Mouse (Mus musculus) E14TG2a.4 (cell line): ENCODE measurements at regions not wholly inside any gene's neighbourhood (a gene's known extent, or its start where the extent isn't known, plus 50 kb on each side); places are given as distances from the start of the nearest gene placed in this dataset.

Experiments used
- H3K27me3 ChIP-seq: 2 replicates; pipeline ENCODE4 v1.6.1; 2014; ENCODE audit warnings: low read length, control low read depth; ENCODE audit not compliant: insufficient read depth
- H3K36me3 ChIP-seq: 2 replicates; pipeline ENCODE4 v1.6.1; 2014; ENCODE audit warnings: low read length, control low read depth; ENCODE audit not compliant: insufficient read depth
- H3K4me1 ChIP-seq: replicated peaks from 2 replicates; pipeline ENCODE4 v1.6.1; 2014; ENCODE audit warnings: low read depth, low read length, control low read depth
- H3K4me3 ChIP-seq: replicated peaks from 2 replicates; pipeline ENCODE4 v1.5.1; 2014; ENCODE audit warnings: mild to moderate bottlenecking, low read length
- H3K9me3 ChIP-seq: 2 replicates; pipeline ENCODE4 v1.6.1; 2014; ENCODE audit warnings: low read length, control low read depth
- CTCF ChIP-seq: conservative IDR thresholded peaks from 2 replicates; pipeline ENCODE4 v1.5.1; 2014; ENCODE audit warnings: low read length
- NANOG ChIP-seq: IDR thresholded peaks from 2 replicates; pipeline ENCODE4 v1.6.1; 2014; ENCODE audit warnings: borderline replicate concordance, low read length, mixed read lengths
- POU5F1 ChIP-seq: IDR thresholded peaks from 2 replicates; pipeline ENCODE4 v1.6.1; 2014; ENCODE audit warnings: low read length, borderline replicate concordance

GRCm38 (mm10) chr2:57496315-57496954 is 259.0 kb downstream of the Gpd2 start:
- TF ChIP-seq NANOG (no peak), POU5F1 (no peak), CTCF (no peak)
- Histone ChIP-seq H3K4me3 (no peak overlapping the region), H3K9me3 (no peaks in the 10 kb centered on the region), H3K27me3 (no peaks in the 10 kb centered on the region), H3K36me3 (no peaks in the 10 kb centered on the region), H3K4me1 (no peaks in the 10 kb centered on the region)

DNA sequence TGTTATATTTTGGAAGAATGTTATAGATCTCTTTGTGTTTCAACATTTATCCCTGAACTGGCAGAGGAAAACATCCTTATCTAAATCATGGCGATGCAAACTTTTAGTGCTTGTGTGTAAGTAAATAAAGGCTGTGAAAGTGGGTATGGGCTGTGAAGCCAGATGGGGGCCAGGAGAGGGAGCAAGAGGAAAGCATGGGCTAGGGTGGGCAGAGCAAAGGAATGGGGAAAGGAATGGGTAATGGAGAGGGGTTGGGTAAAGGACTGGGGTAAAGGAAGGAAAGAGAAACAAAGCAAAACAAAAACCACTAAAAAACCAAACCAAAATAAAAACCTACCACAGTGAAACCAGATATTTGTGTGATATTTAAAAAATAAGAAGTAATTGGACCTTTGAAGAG is 260.5 kb downstream of the Gpd2 start:
- Histone ChIP-seq H3K4me1 (no peaks in the 10 kb centered on the region), H3K36me3 (no peaks in the 10 kb centered on the region), H3K27me3 (no peaks in the 10 kb centered on the region), H3K4me3 (no peak overlapping the region), H3K9me3 (no peaks in the 10 kb centered on the region)
- no peak for TF ChIP-seq POU5F1
- no peak for TF ChIP-seq CTCF
- TF ChIP-seq NANOG: no peak

- Histone ChIP-seq H3K36me3 (no peaks in the 10 kb centered on the region), H3K27me3 (no peaks in the 10 kb centered on the region)
- TF ChIP-seq CTCF (no peak), POU5F1 (no peak), NANOG (no peak)
Observed at GRCm38 (mm10) chr2:57504678-57505077, 267.2 kb downstream of the Gpd2 start.

GRCm38 (mm10) chr2:57522465-57522864 is 285.0 kb downstream of the Gpd2 start:
- TF ChIP-seq NANOG (no peak), POU5F1 (no peak), CTCF (no peak)
- Histone ChIP-seq H3K4me3 (no peak overlapping the region), H3K9me3 (no peaks in the 10 kb centered on the region), H3K4me1 (no peaks in the 10 kb centered on the region), H3K27me3 (no peaks in the 10 kb centered on the region), H3K36me3 (no peaks in the 10 kb centered on the region)

More at GRCm38 (mm10) chr2:57504678-57505077, 267.2 kb downstream of the Gpd2 start:
- Histone ChIP-seq H3K9me3 (no peaks in the 10 kb centered on the region), H3K4me3 (no peak overlapping the region), H3K4me1 (no peaks in the 10 kb centered on the region)

DNA sequence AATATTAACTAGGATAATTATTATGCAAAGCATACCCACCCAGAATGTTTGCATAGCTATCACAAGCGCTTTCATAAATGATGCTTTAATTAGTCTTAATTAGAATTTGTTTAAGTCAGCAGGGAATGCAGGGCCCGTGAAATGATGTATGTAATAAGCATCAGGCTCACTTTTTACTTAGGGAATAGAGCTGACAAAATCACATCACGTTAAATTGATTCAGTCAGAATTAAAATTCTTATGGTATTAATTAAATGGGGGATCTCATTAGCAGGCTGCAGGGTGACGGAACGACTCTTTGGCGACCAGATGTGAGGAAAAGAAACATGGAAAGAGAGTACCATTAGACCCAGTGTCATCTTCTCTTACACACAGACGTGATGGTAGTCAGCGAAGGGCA is 285.5 kb downstream of the Gpd2 start:
- Histone ChIP-seq H3K4me3 (no peak overlapping the region), H3K27me3 (no peaks in the 10 kb centered on the region)
- TF ChIP-seq POU5F1 (no peak), CTCF (no peak), NANOG (no peak)

GRCm38 (mm10) chr2:57527966-57528365 is 290.5 kb downstream of the Gpd2 start:
- Histone ChIP-seq H3K36me3 (no peaks in the 10 kb centered on the region), H3K4me1 (no peaks in the 10 kb centered on the region), H3K4me3 (no peak overlapping the region), H3K9me3 (no peaks in the 10 kb centered on the region), H3K27me3 (no peaks in the 10 kb centered on the region)
- TF ChIP-seq POU5F1 (no peak), NANOG (no peak), CTCF (no peak)

More for the DNA sequence above, 285.5 kb downstream of the Gpd2 start:
- Histone ChIP-seq H3K36me3 (no peaks in the 10 kb centered on the region), H3K9me3 (no peaks in the 10 kb centered on the region), H3K4me1 (no peaks in the 10 kb centered on the region)

DNA sequence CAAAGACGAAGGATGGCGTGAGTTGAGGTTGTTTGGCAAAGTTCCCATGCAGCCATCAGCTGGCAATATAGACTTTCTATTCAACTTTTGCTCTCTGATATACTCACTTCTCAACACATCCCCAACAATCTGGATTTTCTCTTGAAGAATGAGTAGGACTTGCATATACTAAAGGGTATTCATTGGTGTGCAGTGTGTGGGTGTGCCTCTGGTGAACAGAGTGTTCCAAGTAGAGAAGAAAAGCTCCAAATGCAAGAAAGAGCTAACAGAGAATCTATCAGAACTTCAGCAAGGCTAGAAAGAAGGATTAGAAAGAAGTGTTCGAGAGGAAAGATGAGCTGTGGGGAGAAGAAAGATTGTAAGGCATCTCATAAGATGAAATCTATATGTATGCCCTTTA is 302.4 kb downstream of the Gpd2 start:
- H3K4me3 ChIP-seq: no peak overlapping the region
- H3K4me1 ChIP-seq: no peaks in the 10 kb centered on the region
- TF ChIP-seq POU5F1 (no peak), NANOG (no peak), CTCF (no peak)
- no peaks in the 10 kb centered on the region for H3K27me3 ChIP-seq
- peaks cover 5% of the 10 kb centered on the region for H3K9me3 ChIP-seq
- no peaks in the 10 kb centered on the region for H3K36me3 ChIP-seq

DNA sequence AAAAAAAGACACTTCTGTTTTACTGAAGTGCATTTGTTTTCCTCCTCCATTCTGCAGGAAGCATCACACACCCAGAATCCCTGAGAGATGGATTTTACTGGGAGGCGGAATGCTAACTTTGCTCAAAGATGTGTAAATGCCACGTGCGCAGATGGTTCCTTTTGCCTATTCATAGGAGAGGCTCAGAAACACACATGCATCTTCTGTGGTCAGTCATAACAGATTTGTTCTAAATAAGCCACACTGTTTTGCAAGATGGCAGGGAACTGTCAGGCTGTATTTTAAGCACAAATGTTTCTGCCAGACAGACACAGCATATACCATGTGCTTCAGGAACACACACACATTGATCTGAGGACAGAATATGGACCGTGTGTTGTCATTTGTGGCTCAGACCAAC is 327.8 kb downstream of the Gpd2 start:
- TF ChIP-seq CTCF: no peak
- TF ChIP-seq POU5F1: no peak
- no peak for TF ChIP-seq NANOG
- Histone ChIP-seq H3K27me3 (no peaks in the 10 kb centered on the region), H3K36me3 (no peaks in the 10 kb centered on the region), H3K9me3 (no peaks in the 10 kb centered on the region), H3K4me3 (no peak overlapping the region), H3K4me1 (no peaks in the 10 kb centered on the region)

- Histone ChIP-seq H3K4me1 (no peaks in the 10 kb centered on the region), H3K9me3 (no peaks in the 10 kb centered on the region), H3K27me3 (no peaks in the 10 kb centered on the region), H3K36me3 (no peaks in the 10 kb centered on the region), H3K4me3 (no peak overlapping the region)
- no peak for TF ChIP-seq CTCF
- no peak for TF ChIP-seq POU5F1
- TF ChIP-seq NANOG: no peak
Observed at GRCm38 (mm10) chr2:57566103-57566502, 328.7 kb downstream of the Gpd2 start.
